Mouse (Mus musculus): ENCODE measurements around the gene Ccdc167.

DNA sequence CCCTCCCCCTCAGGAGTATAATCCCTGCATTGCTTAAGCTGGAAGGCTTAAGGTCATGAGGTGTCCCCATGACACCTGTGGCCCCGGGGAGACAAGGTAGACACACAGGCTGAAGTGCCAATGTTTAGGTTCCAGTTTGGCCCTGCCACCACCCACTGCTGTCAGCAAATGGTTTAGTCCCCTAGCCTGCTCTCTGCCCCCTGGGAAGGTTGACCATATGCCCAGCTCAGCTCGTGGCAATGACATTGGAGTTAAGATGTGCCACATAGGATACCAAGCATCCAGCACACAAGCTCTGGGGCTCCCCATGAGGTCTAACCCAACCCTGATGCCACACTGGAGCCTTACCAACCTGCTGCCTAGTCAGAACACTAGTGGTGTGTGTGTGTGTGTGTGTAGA is 15.7 kb upstream of the Ccdc167 start:
- TF ChIP-seq CTCF (IDR thresholded peaks at IDR 0.05; ENCODE audit: control insufficient read depth, insufficient read depth, insufficient read length) (no peak), MYOG (IDR thresholded peaks at IDR 0.05; ENCODE audit: control insufficient read depth, extremely low read depth, insufficient read length) (no peak), MAX (IDR thresholded peaks at IDR 0.05) (no peak), CEBPB (IDR thresholded peaks at IDR 0.05; ENCODE audit: low read depth) (no peak), USF1 (IDR thresholded peaks at IDR 0.05; ENCODE audit: low read depth) (no peak)

All from C2C12 (cell line).